Mouse (Mus musculus) erythroblast, embryonic 14.5 days (primary cell): ENCODE results near the gene Pitpna.

Experiments used
- GATA1 ChIP-seq: IDR thresholded peaks from 2 replicates; pipeline ENCODE4 v1.6.1; 2012; ENCODE audit warnings: low read length, inconsistent platforms, mixed read lengths
- TAL1 ChIP-seq: IDR thresholded peaks from 3 replicates; pipeline ENCODE4 v1.6.1; 2012; ENCODE audit warnings: low read length, inconsistent platforms, mixed read lengths

- TF ChIP-seq GATA1 (no peak), TAL1 (no peak)
Measured at GRCm38 (mm10) chr11:75595404-75595803, 7.5 kb downstream of the Pitpna start.
